Mouse (Mus musculus) megakaryocyte progenitor cell, adult 5-6 weeks (primary cell): ENCODE results near the gene Cacna1e. TPM values are rescaled to one million over a fixed set of nuclear protein-coding genes. Genes with fewer than 3 reads are reported as not detected.

Experiments
- ATAC-seq: replicated peaks from 2 replicates; pipeline ENCODE4 v1.8.0; 2016; ENCODE audit warnings: mild to moderate bottlenecking, moderate TSS enrichment, inconsistent platforms; ENCODE audit not compliant: poor library complexity
- total RNA-seq, 2 experiments: library from RNA; stranded (forward) in 1 of 2; stranded (reverse) in 1 of 2; fragments of 157-497, 149-512 nt in 1 of 2; fragments of 200-1000 nt in 1 of 2; gene quantifications; 2 replicates each; pipeline versions ENCODE4 v1.2.3 to v1.2.4; 2015 to 2017

Gene Cacna1e
- 0.07 and 0.34 TPM in 2 replicates for total RNA-seq (2015)
- total RNA-seq (2017) = 0.07 and 0.12 TPM in 2 replicates

GRCm38 (mm10) chr1:154884275-154885206, at the start of gene Cacna1e:
Gene Cacna1e (minus strand): TSS chr1:154884501.
- 0 out of 2 replicates have a peak, but pooled peaks have one; percentile 21 for ATAC-seq

GRCm38 (mm10) chr1:154918406-154918805, 34.1 kb upstream of the Cacna1e start:
- ATAC-seq = no peak

GRCm38 (mm10) chr1:154917438-154917837, 33.1 kb upstream of the Cacna1e start:
- no peak for ATAC-seq

GRCm38 (mm10) chr1:154909554-154909953, 25.3 kb upstream of the Cacna1e start:
- ATAC-seq = peak; percentile 76

- ATAC-seq = no peak
These were observed 13.1 kb upstream of the Cacna1e start for GRCm38 (mm10) chr1:154897390-154897789.

GRCm38 (mm10) chr1:154890244-154890643, 5.9 kb upstream of the Cacna1e start:
- peak; percentile 34; the same call in 1 of the 2 replicates for ATAC-seq

GRCm38 (mm10) chr1:154888495-154888894, 4.2 kb upstream of the Cacna1e start:
- ATAC-seq = no peak

GRCm38 (mm10) chr1:154888018-154888417, 3.7 kb upstream of the Cacna1e start:
- no peak for ATAC-seq

GRCm38 (mm10) chr1:154887546-154887945, 3.2 kb upstream of the Cacna1e start:
- ATAC-seq = no peak

GRCm38 (mm10) chr1:154886611-154887010, 2.3 kb upstream of the Cacna1e start:
- no peak for ATAC-seq

GRCm38 (mm10) chr1:154885207-154885548, 877 bp upstream of the Cacna1e start:
- ATAC-seq = peak; percentile 51; the same call in 1 of the 2 replicates

GRCm38 (mm10) chr1:154883596-154884191, 607 bp downstream of the Cacna1e start:
- ATAC-seq = no peak

GRCm38 (mm10) chr1:154865981-154866380, 18.3 kb downstream of the Cacna1e start:
- ATAC-seq = no peak

- no peak for ATAC-seq
These were observed 22.9 kb downstream of the Cacna1e start for GRCm38 (mm10) chr1:154861416-154861815.

- ATAC-seq = peak; percentile 96
These were observed 29.7 kb downstream of the Cacna1e start for GRCm38 (mm10) chr1:154854564-154854963.

GRCm38 (mm10) chr1:154850515-154851287, 33.6 kb downstream of the Cacna1e start:
- ATAC-seq = no peak

- peak; percentile 84 for ATAC-seq
These were observed 35.4 kb downstream of the Cacna1e start for GRCm38 (mm10) chr1:154848683-154849579.

- ATAC-seq = no peak
These were observed 37.4 kb downstream of the Cacna1e start for GRCm38 (mm10) chr1:154846900-154847299.

GRCm38 (mm10) chr1:154843427-154843826, 40.9 kb downstream of the Cacna1e start:
- no peak for ATAC-seq

GRCm38 (mm10) chr1:154842336-154842735, 42.0 kb downstream of the Cacna1e start:
- ATAC-seq = no peak
